Mouse (Mus musculus) liver, embryonic 11.5 days (tissue): ENCODE data around the gene Churc1. TPM values are rescaled to one million over a fixed set of nuclear protein-coding genes. Genes with fewer than 3 reads are reported as not detected.

Source experiments
- ATAC-seq: fragments of 200-750 bp; cut with Nextera tagmentation; replicated peaks from 2 replicates; pipeline ENCODE4 v1.8.0; 2017; ENCODE audit warnings: moderate number of reproducible peaks, mild to moderate bottlenecking, moderate TSS enrichment, moderate library complexity; ENCODE audit not compliant: low FRiP score
- DNase-seq: peaks from one replicate; pipeline ENCODE4 v3.0.0-alpha.2; 2017; ENCODE audit warnings: low spot score
- H3K27ac ChIP-seq: fragments of 300-500 bp; sonication (generic); 2 replicates; pipeline ENCODE4 v1.5.1; 2014; ENCODE audit warnings: mild to moderate bottlenecking, low read depth, low read length, control low read depth
- H3K27me3 ChIP-seq: fragments of 300-500 bp; sonication (generic); replicated peaks from 2 replicates; pipeline ENCODE4 v1.6.1; 2014; ENCODE audit warnings: low read length, mixed read lengths; ENCODE audit not compliant: control insufficient read depth, insufficient read depth
- H3K36me3 ChIP-seq: fragments of 300-500 bp; sonication (generic); 2 replicates; pipeline ENCODE4 v1.6.1; 2014; ENCODE audit warnings: mild to moderate bottlenecking, low read length, moderate library complexity, mixed read lengths; ENCODE audit not compliant: control insufficient read depth, insufficient read depth
- H3K4me1 ChIP-seq: fragments of 300-500 bp; sonication (generic); replicated peaks from 2 replicates; pipeline ENCODE4 v1.6.1; 2014; ENCODE audit warnings: low read length, mixed read lengths; ENCODE audit not compliant: control insufficient read depth, insufficient read depth
- H3K4me2 ChIP-seq: fragments of 300-500 bp; sonication (generic); 2 replicates; pipeline ENCODE4 v1.6.1; 2014; ENCODE audit warnings: mild to moderate bottlenecking, control low read depth, moderate library complexity
- H3K4me3 ChIP-seq: fragments of 300-500 bp; sonication (generic); 2 replicates; pipeline ENCODE4 v1.5.1; 2014; ENCODE audit warnings: low read depth, low read length, control low read depth
- H3K9ac ChIP-seq: fragments of 300-500 bp; sonication (generic); 2 replicates; pipeline ENCODE4 v1.6.1; 2014; ENCODE audit warnings: low read depth, low read length, control low read depth
- H3K9me3 ChIP-seq: fragments of 300-500 bp; sonication (generic); 2 replicates; pipeline ENCODE4 v1.6.1; 2016; ENCODE audit warnings: low read length, inconsistent platforms, mixed read lengths; ENCODE audit not compliant: control insufficient read depth
- WGBS: fragments of 180-500 bp; shearing (Covaris S2); extraction: QIAGEN DNeasy Blood & Tissue Kit; methylation state at CpG from one replicate; pipeline ENCODE4 v1.1.7; 2014; 5-methylcytosine and 5-hydroxymethylcytosine counted together
- polyA plus RNA-seq: library from polyadenylated mRNA; unstranded; fragments of >200 nt; fragmentation: Nextera tagmentation; extraction: Ambion mirVana; gene quantifications from 2 replicates; pipeline ENCODE4 v1.2.1, GENCODE M21; 2014

Gene Churc1
- polyA plus RNA-seq: 144 and 154 TPM in 2 replicates

GRCm38 (mm10) chr12:76765354-76765851, at the start of gene Churc1, which contains the start of gene Fntb:
TSS of gene Churc1 (plus strand) at chr12:76765538.
TSS of gene Fntb (plus strand) at chr12:76765589.
- peak within 1 kb of the TSS; percentile 78 for H3K4me3 ChIP-seq
- ATAC-seq: peak; percentile 99
- peak; percentile 88 for DNase-seq
- peak within 1 kb of the TSS; percentile 77 for H3K9ac ChIP-seq
- peak within 1 kb of the TSS; percentile 90 for H3K4me2 ChIP-seq
- H3K36me3 ChIP-seq: no peaks in the 10 kb centered on the region; the same call in 1 of the 2 replicates
- peaks cover 3% of the 10 kb centered on the region; the same call in 1 of the 2 replicates for H3K4me1 ChIP-seq
- peak within 1 kb of the TSS; percentile 79 for H3K27ac ChIP-seq
- H3K27me3 ChIP-seq: 0 out of 2 replicates have a peak, but pooled peaks cover 2% of the 10 kb centered on the region
- no peaks in the 10 kb centered on the region for H3K9me3 ChIP-seq
- WGBS: under 1% methylated on average over 31 of the region's 31 CpGs

GRCm38 (mm10) chr12:76718384-76718783, 47.0 kb upstream of the Churc1 start:
- Histone ChIP-seq H3K27ac (no peak overlapping the region), H3K36me3 (no peaks in the 10 kb centered on the region), H3K4me2 (no peak overlapping the region), H3K4me1 (no peaks in the 10 kb centered on the region; the same call in 1 of the 2 replicates), H3K27me3 (no peaks in the 10 kb centered on the region; the same call in 1 of the 2 replicates), H3K9ac (no peak overlapping the region), H3K4me3 (no peak overlapping the region), H3K9me3 (no peaks in the 10 kb centered on the region)
- ATAC-seq: peak; percentile 47; the same call in 1 of the 2 replicates
- DNase-seq: no peak
- WGBS: 77% methylated on average over 4 of the region's 4 CpGs

GRCm38 (mm10) chr12:76720572-76720971, 44.8 kb upstream of the Churc1 start:
- Histone ChIP-seq H3K27me3 (no peaks in the 10 kb centered on the region), H3K36me3 (no peaks in the 10 kb centered on the region)
- ATAC-seq: no peak

GRCm38 (mm10) chr12:76722026-76722425, 43.3 kb upstream of the Churc1 start:
- no peak overlapping the region for H3K9ac ChIP-seq
- no peak for DNase-seq
- H3K9me3 ChIP-seq: no peaks in the 10 kb centered on the region
- no peaks in the 10 kb centered on the region for H3K27me3 ChIP-seq
- no peak overlapping the region for H3K4me3 ChIP-seq
- H3K4me2 ChIP-seq: no peak overlapping the region
- WGBS: 82% methylated on average over 3 of the region's 3 CpGs
- no peak for ATAC-seq
- H3K36me3 ChIP-seq: no peaks in the 10 kb centered on the region
- H3K4me1 ChIP-seq: no peaks in the 10 kb centered on the region; the same call in 1 of the 2 replicates
- H3K27ac ChIP-seq: no peak overlapping the region

More at GRCm38 (mm10) chr12:76720572-76720971, 44.8 kb upstream of the Churc1 start:
- Histone ChIP-seq H3K27ac (no peak overlapping the region), H3K4me1 (no peaks in the 10 kb centered on the region; the same call in 1 of the 2 replicates), H3K9ac (no peak overlapping the region), H3K4me3 (no peak overlapping the region), H3K4me2 (no peak overlapping the region), H3K9me3 (no peaks in the 10 kb centered on the region)
- DNase-seq: no peak

- no peak for ATAC-seq
- Histone ChIP-seq H3K9me3 (no peaks in the 10 kb centered on the region), H3K9ac (no peak overlapping the region), H3K27ac (no peak overlapping the region), H3K27me3 (no peaks in the 10 kb centered on the region), H3K36me3 (no peaks in the 10 kb centered on the region), H3K4me1 (no peaks in the 10 kb centered on the region), H3K4me3 (no peak overlapping the region), H3K4me2 (no peak overlapping the region)
- WGBS: 75% methylated on average over 4 of the region's 4 CpGs
- DNase-seq: no peak
These were observed 37.4 kb upstream of the Churc1 start for GRCm38 (mm10) chr12:76727955-76728354.

- Histone ChIP-seq H3K9me3 (no peaks in the 10 kb centered on the region), H3K27me3 (no peaks in the 10 kb centered on the region), H3K4me3 (no peak overlapping the region), H3K36me3 (no peaks in the 10 kb centered on the region), H3K4me1 (no peaks in the 10 kb centered on the region), H3K27ac (no peak overlapping the region), H3K9ac (no peak overlapping the region), H3K4me2 (no peak overlapping the region)
- no peak for DNase-seq
- 80% methylated on average over 16 of the region's 16 CpGs for WGBS
- no peak for ATAC-seq
These were observed 14.4 kb upstream of the Churc1 start for GRCm38 (mm10) chr12:76750866-76751459.

GRCm38 (mm10) chr12:76752652-76753318, 12.6 kb upstream of the Churc1 start:
- Histone ChIP-seq H3K27me3 (no peaks in the 10 kb centered on the region), H3K9ac (no peak overlapping the region), H3K4me1 (no peaks in the 10 kb centered on the region), H3K9me3 (no peaks in the 10 kb centered on the region), H3K4me3 (no peak overlapping the region), H3K4me2 (no peak overlapping the region), H3K36me3 (no peaks in the 10 kb centered on the region), H3K27ac (no peak overlapping the region)
- no peak for DNase-seq
- 45% methylated on average over 14 of the region's 14 CpGs for WGBS
- no peak for ATAC-seq

GRCm38 (mm10) chr12:76765901-76766630, 728 bp downstream of the Churc1 start:
- Histone ChIP-seq H3K36me3 (no peaks in the 10 kb centered on the region; the same call in 1 of the 2 replicates), H3K27ac (no peak overlapping the region; the same call in 1 of the 2 replicates), H3K4me2 (peak overlapping the region; percentile 90), H3K9ac (peak overlapping the region; percentile 77), H3K27me3 (0 out of 2 replicates have a peak, but pooled peaks cover 2% of the 10 kb centered on the region), H3K4me3 (peak overlapping the region; percentile 78), H3K9me3 (no peaks in the 10 kb centered on the region), H3K4me1 (peaks cover 3% of the 10 kb centered on the region; the same call in 1 of the 2 replicates)
- WGBS: 31% methylated on average over 20 of the region's 20 CpGs
- DNase-seq (peak; percentile 37), ATAC-seq (no peak)
